26 mouse cellular contexts compared by ENCODE assay signal in the genomic region with DNA sequence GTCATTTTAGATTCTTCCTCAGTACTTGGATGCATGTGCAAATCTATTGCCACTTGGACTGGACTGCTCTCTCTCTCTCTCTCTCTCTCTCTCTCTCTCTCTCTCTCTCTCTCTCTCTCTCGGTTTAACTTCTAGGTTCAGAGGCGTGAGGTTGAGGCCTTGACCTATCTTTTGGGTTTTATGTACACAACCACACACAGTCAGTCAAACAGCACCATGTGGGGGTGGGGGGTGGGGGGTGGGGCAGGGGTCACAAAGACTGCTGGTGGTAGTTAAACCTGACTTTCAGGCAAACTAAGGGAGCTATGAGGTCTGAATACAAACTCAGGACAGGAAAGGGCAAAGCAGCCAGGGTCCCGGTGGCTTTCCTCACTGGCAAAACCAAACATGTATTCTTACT. TPM values are rescaled to one million over a fixed set of nuclear protein-coding genes. Genes with fewer than 3 reads are reported as not detected.
DNase-seq lines count a peak whose midpoint lies in the region; ATAC-seq and TF ChIP-seq lines count a peak whose summit lies in the region.
"Had no signal": no experiment of that assay in that cellular context is flagged by ENCODE, and none has a peak within 500 bp of the region (broad histone marks: within the 10 kb centered on the region; RNA-seq: fewer than 3 reads in every experiment).

No protein-coding gene starts in this region.

- TF ChIP-seq EP300 in liver, embryonic 14.5 days (IDR thresholded peaks at IDR 0.05; ENCODE audit: low read depth) = no peak

- H3K9me3 ChIP-seq in liver, embryonic 12.5 days (replicated peaks) = no peaks in the 10 kb centered on the region
- H3K9me3 ChIP-seq in liver, embryonic 11.5 days (ENCODE audit: control insufficient read depth, low read length) = no peaks in the 10 kb centered on the region
- H3K9me3 ChIP-seq in liver, embryonic 14.5 days (ENCODE audit: control insufficient read depth, low read length) = no peaks in the 10 kb centered on the region
- H3K9me3 ChIP-seq: embryonic facial prominence, embryonic 13.5 days; embryonic facial prominence, embryonic 15.5 days; forebrain, embryonic 10.5 days; forebrain, embryonic 12.5 days had no signal

- peaks cover 5% of the 10 kb centered on the region for H3K36me3 ChIP-seq in liver, embryonic 12.5 days
- H3K36me3 ChIP-seq in liver, embryonic 11.5 days (ENCODE audit: control insufficient read depth, insufficient read depth, low read length) = no peaks in the 10 kb centered on the region; the same call in 1 of the 2 replicates
- H3K36me3 ChIP-seq in liver, embryonic 14.5 days (replicated peaks; ENCODE audit: control insufficient read depth, insufficient read depth, low read depth) = no peaks in the 10 kb centered on the region

- 0 out of 2 replicates have a peak, but pooled peaks cover 3% of the 10 kb centered on the region for H3K4me1 ChIP-seq in liver, embryonic 12.5 days
- H3K4me1 ChIP-seq in liver, embryonic 11.5 days (replicated peaks; ENCODE audit: control insufficient read depth, insufficient read depth, low read length) = no peaks in the 10 kb centered on the region
- no peaks in the 10 kb centered on the region for H3K4me1 ChIP-seq in liver, embryonic 14.5 days (replicated peaks; ENCODE audit: control insufficient read depth in 2 of 2, insufficient read depth in 2 of 2, low read length in 1 of 2)
- H3K4me1 ChIP-seq: embryonic facial prominence, embryonic 13.5 days; embryonic facial prominence, embryonic 15.5 days; forebrain, embryonic 12.5 days had no signal

- no peak for TF ChIP-seq CTCF in liver, embryonic 14.5 days (IDR thresholded peaks at IDR 0.05; ENCODE audit: low read depth)

- 39% methylated on average over 3 of the region's 3 CpGs for WGBS in liver, embryonic 12.5 days (ENCODE audit: insufficient replicate concordance)
- WGBS in liver, embryonic 11.5 days = 64% methylated on average over 3 of the region's 3 CpGs
- WGBS in liver, embryonic 14.5 days (ENCODE audit: insufficient replicate concordance) = 74% methylated on average over 3 of the region's 3 CpGs

- H3K27me3 ChIP-seq in liver, embryonic 12.5 days (replicated peaks) = no peaks in the 10 kb centered on the region
- no peaks in the 10 kb centered on the region for H3K27me3 ChIP-seq in liver, embryonic 11.5 days (replicated peaks; ENCODE audit: control insufficient read depth, insufficient read depth, low read length)
- H3K27me3 ChIP-seq in liver, embryonic 14.5 days (ENCODE audit: control insufficient read depth, insufficient read depth, low read length) = no peaks in the 10 kb centered on the region
- H3K27me3 ChIP-seq: embryonic facial prominence, embryonic 13.5 days; embryonic facial prominence, embryonic 15.5 days had no signal

- ATAC-seq in liver, embryonic 12.5 days = peak; percentile 55
- ATAC-seq in liver, embryonic 11.5 days (replicated peaks; ENCODE audit: low FRiP score) = no peak
- ATAC-seq in liver, embryonic 14.5 days (ENCODE audit: insufficient read depth) = peak; percentile 47; the same call in 1 of the 2 replicates
- ATAC-seq: forebrain, embryonic 14.5 days; forebrain, embryonic 16.5 days had no signal

- no peak overlapping the region for H3K9ac ChIP-seq in liver, embryonic 12.5 days
- H3K9ac ChIP-seq in liver, embryonic 11.5 days (ENCODE audit: low read depth, low read length) = no peak overlapping the region
- no peak overlapping the region for H3K9ac ChIP-seq in liver, embryonic 14.5 days (replicated peaks)
- H3K9ac ChIP-seq: embryonic facial prominence, embryonic 13.5 days; embryonic facial prominence, embryonic 15.5 days; forebrain, embryonic 12.5 days had no signal

- H3K4me3 ChIP-seq in liver, embryonic 12.5 days = no peak overlapping the region
- no peak overlapping the region for H3K4me3 ChIP-seq in liver, embryonic 11.5 days (ENCODE audit: low read depth, low read length)
- H3K4me3 ChIP-seq in liver, embryonic 14.5 days (ENCODE audit: insufficient read depth in 1 of 2, low read depth in 2 of 2, low read length in 2 of 2) = no peak overlapping the region
- H3K4me3 ChIP-seq: embryonic facial prominence, embryonic 13.5 days; embryonic facial prominence, embryonic 15.5 days; erythroblast, embryonic 14.5 days; forebrain, embryonic 10.5 days; forebrain, embryonic 12.5 days had no signal

- H3K27ac ChIP-seq in liver, embryonic 12.5 days = no peak overlapping the region
- no peak overlapping the region for H3K27ac ChIP-seq in liver, embryonic 11.5 days (ENCODE audit: low read depth, low read length)
- no peak overlapping the region for H3K27ac ChIP-seq in liver, embryonic 14.5 days
- H3K27ac ChIP-seq: embryonic facial prominence, embryonic 13.5 days; embryonic facial prominence, embryonic 15.5 days; forebrain, embryonic 10.5 days; forebrain, embryonic 12.5 days had no signal

- intact Hi-C loops in left cerebral cortex, postnatal 4 days (cut with DNase I) = no loop called here

- DNase-seq in liver, embryonic 11.5 days (ENCODE audit: low spot score) = no peak
- DNase-seq in liver, embryonic 14.5 days (ENCODE audit: low read depth in 3 of 3, low spot score in 3 of 3) = no peak
- DNase-seq in left cerebral cortex, postnatal 4 days = no peak
- no peak for DNase-seq in right cerebral cortex, postnatal 4 days
- DNase-seq: adrenal gland, adult 2 months; adrenal gland, postnatal 10 days; adrenal gland, postnatal 25 days; cerebellum, adult 11 months; cerebellum, adult 18-20 months; cerebellum, adult 8-10 months; cerebellum, adult 9-11 months; cerebellum, postnatal 14 days; cerebellum, postnatal 36 days; embryo, embryonic 11 days had no signal

- no peak overlapping the region for H3K4me2 ChIP-seq in liver, embryonic 12.5 days
- no peak overlapping the region for H3K4me2 ChIP-seq in liver, embryonic 11.5 days
- no peak overlapping the region for H3K4me2 ChIP-seq in liver, embryonic 14.5 days (ENCODE audit: low read depth)
- H3K4me2 ChIP-seq: embryonic facial prominence, embryonic 13.5 days; embryonic facial prominence, embryonic 15.5 days; forebrain, embryonic 12.5 days had no signal

RNA-seq across cellular contexts. Expression of a gene that starts 6.5 kb away (rescaled TPM):
- polyA plus RNA-seq in liver, embryonic 12.5 days (2016; fragmentation: Nextera tagmentation; extraction: Ambion mirVana) = 47.0 and 54.7 TPM in 2 replicates
- 73.4 and 92.3 TPM in 2 replicates for polyA plus RNA-seq in liver, embryonic 11.5 days (2014; fragmentation: Nextera tagmentation; extraction: Ambion mirVana)
- polyA plus RNA-seq in liver, embryonic 14.5 days (2012; rRNA removed) = 9.7 and 11.4 TPM in 2 replicates
- 37.6 and 38.1 TPM in 2 replicates for polyA plus RNA-seq in liver, embryonic 14.5 days (2014; fragmentation: Nextera tagmentation; extraction: Ambion mirVana)
- total RNA-seq in left cerebral cortex, postnatal 4 days (2021) = 100 to 1,000 TPM in 1 of 2 experiments, 10 to 100 TPM in 1; 94.5 to 117 TPM
- polyA plus RNA-seq: erythroblast, embryonic 14.5 days had no signal

RNA-seq across cellular contexts. Expression of a gene that starts 19.3 kb away (rescaled TPM):
- polyA plus RNA-seq in liver, embryonic 12.5 days (2016; fragmentation: Nextera tagmentation; extraction: Ambion mirVana) = 18.4 and 19.0 TPM in 2 replicates
- 27.0 and 28.2 TPM in 2 replicates for polyA plus RNA-seq in liver, embryonic 11.5 days (2014; fragmentation: Nextera tagmentation; extraction: Ambion mirVana)
- polyA plus RNA-seq in liver, embryonic 14.5 days (2012; rRNA removed) = 3.9 and 6.6 TPM in 2 replicates
- 13.2 and 14.5 TPM in 2 replicates for polyA plus RNA-seq in liver, embryonic 14.5 days (2014; fragmentation: Nextera tagmentation; extraction: Ambion mirVana)
- 10 to 100 TPM; 34.0 TPM for total RNA-seq in left cerebral cortex, postnatal 4 days (2021)

RNA-seq across cellular contexts. Expression of a gene that starts 56.8 kb away (rescaled TPM):
- polyA plus RNA-seq in liver, embryonic 12.5 days (2016; fragmentation: Nextera tagmentation; extraction: Ambion mirVana) = 2.3 and 2.8 TPM in 2 replicates
- polyA plus RNA-seq in liver, embryonic 11.5 days (2014; fragmentation: Nextera tagmentation; extraction: Ambion mirVana) = 1.6 and 2.0 TPM in 2 replicates
- polyA plus RNA-seq in liver, embryonic 14.5 days (2012; rRNA removed) = 2.5 and 2.6 TPM in 2 replicates
- 5.5 and 6.8 TPM in 2 replicates for polyA plus RNA-seq in liver, embryonic 14.5 days (2014; fragmentation: Nextera tagmentation; extraction: Ambion mirVana)
- total RNA-seq in left cerebral cortex, postnatal 4 days (2021) = not detected
- total RNA-seq: adrenal gland, adult 2 months; adrenal gland, postnatal 25 days; common myeloid progenitor, adult 5-6 weeks; MEL had no signal
- polyA plus RNA-seq: adrenal gland, adult 2 months; C2C12; embryonic facial prominence, embryonic 11.5 days; erythroblast, embryonic 14.5 days; forebrain, embryonic 10.5 days; forebrain, embryonic 12.5 days; forebrain, embryonic 14.5 days; forebrain, embryonic 16.5 days had no signal
